Mouse (Mus musculus): ENCODE results near the gene Tlx2. TPM values are rescaled to one million over a fixed set of nuclear protein-coding genes. Genes with fewer than 3 reads are reported as not detected.

The Tlx2 gene
- polyA plus RNA-seq, 1 experiment from 2014 or later: not detected

MicroRNAs encoded within 50 kb of the gene (microRNA counts, 519-probe panel; counts per million panel counts)
- microRNA mmu-miR-3470a+mmu-miR-3470b: 31.2 counts per million

Small RNA genes within 50 kb of the gene (microRNA-seq; reads per million reads assigned to microRNA genes)
- not detected for gene Mir3470a (ENCODE audit: insufficient number of aligned reads)
- not detected for gene Mir7040 (ENCODE audit: insufficient number of aligned reads)

Other genes with a start within 250 kb of the Tlx2 start
- gene Sema4f, start 130.5 kb downstream of the Tlx2 start, polyA plus RNA-seq (2014; fragmentation: Nextera tagmentation; extraction: Ambion mirVana): 2.0 and 2.2 TPM in 2 replicates
- gene M1ap, start 123.4 kb downstream of the Tlx2 start, polyA plus RNA-seq (2014; fragmentation: Nextera tagmentation; extraction: Ambion mirVana): 0.35 and 0.39 TPM in 2 replicates
- 4.8 and 5.6 TPM in 2 replicates for gene Dok1, start 36.8 kb downstream of the Tlx2 start, polyA plus RNA-seq (2014; fragmentation: Nextera tagmentation; extraction: Ambion mirVana)
- 9.2 and 9.9 TPM in 2 replicates for gene Loxl3, start 36.1 kb downstream of the Tlx2 start, polyA plus RNA-seq (2014; fragmentation: Nextera tagmentation; extraction: Ambion mirVana)
- 124 and 125 TPM in 2 replicates for gene Aup1, start 15.8 kb downstream of the Tlx2 start, polyA plus RNA-seq (2014; fragmentation: Nextera tagmentation; extraction: Ambion mirVana)
- 30.1 and 32.5 TPM in 2 replicates for gene Htra2, start 15.0 kb downstream of the Tlx2 start, polyA plus RNA-seq (2014; fragmentation: Nextera tagmentation; extraction: Ambion mirVana)
- gene Dqx1, start 12.4 kb downstream of the Tlx2 start, polyA plus RNA-seq (2014; fragmentation: Nextera tagmentation; extraction: Ambion mirVana): 0.85 and 1.3 TPM in 2 replicates
- gene Pcgf1, start 7.6 kb upstream of the Tlx2 start, polyA plus RNA-seq (2014; fragmentation: Nextera tagmentation; extraction: Ambion mirVana): 34.3 and 36.4 TPM in 2 replicates
- 0.40 TPM in 1 of 2 replicates, not detected in the other for gene Lbx2, start 16.1 kb upstream of the Tlx2 start, polyA plus RNA-seq (2014; fragmentation: Nextera tagmentation; extraction: Ambion mirVana)
- gene Ccdc142, start 31.3 kb upstream of the Tlx2 start, polyA plus RNA-seq (2014; fragmentation: Nextera tagmentation; extraction: Ambion mirVana): 2.8 and 3.0 TPM in 2 replicates
- 2.5 and 3.0 TPM in 2 replicates for gene Gm42688, start 31.3 kb upstream of the Tlx2 start, polyA plus RNA-seq (2014; fragmentation: Nextera tagmentation; extraction: Ambion mirVana)
- 116 and 123 TPM in 2 replicates for gene Mrpl53, start 38.7 kb upstream of the Tlx2 start, polyA plus RNA-seq (2014; fragmentation: Nextera tagmentation; extraction: Ambion mirVana)
- gene Mogs, start 45.2 kb upstream of the Tlx2 start, polyA plus RNA-seq (2014; fragmentation: Nextera tagmentation; extraction: Ambion mirVana): 37.1 and 39.0 TPM in 2 replicates
- 141 and 154 TPM in 2 replicates for gene Wbp1, start 51.3 kb upstream of the Tlx2 start, polyA plus RNA-seq (2014; fragmentation: Nextera tagmentation; extraction: Ambion mirVana)
- gene Ino80b, start 55.1 kb upstream of the Tlx2 start, polyA plus RNA-seq (2014; fragmentation: Nextera tagmentation; extraction: Ambion mirVana): 20.0 and 27.7 TPM in 2 replicates
- gene Rtkn, start 65.2 kb upstream of the Tlx2 start, polyA plus RNA-seq (2014; fragmentation: Nextera tagmentation; extraction: Ambion mirVana): 17.8 and 23.0 TPM in 2 replicates
- gene Wdr54, start 86.1 kb upstream of the Tlx2 start, polyA plus RNA-seq (2014; fragmentation: Nextera tagmentation; extraction: Ambion mirVana): 12.6 and 15.6 TPM in 2 replicates
- gene 1700003E16Rik, start 86.1 kb upstream of the Tlx2 start, polyA plus RNA-seq (2014; fragmentation: Nextera tagmentation; extraction: Ambion mirVana): 1.2 and 1.9 TPM in 2 replicates
- 99.6 and 104 TPM in 2 replicates for gene Dctn1, start 95.6 kb upstream of the Tlx2 start, polyA plus RNA-seq (2014; fragmentation: Nextera tagmentation; extraction: Ambion mirVana)
- gene Slc4a5, start 149.5 kb upstream of the Tlx2 start, polyA plus RNA-seq (2014; fragmentation: Nextera tagmentation; extraction: Ambion mirVana): 0.35 and 0.84 TPM in 2 replicates

All from forebrain, embryonic 11.5 days (tissue).